Mouse (Mus musculus): Measurements from ENCODE around the gene Mkln1. TPM values are rescaled to one million over a fixed set of nuclear protein-coding genes. Genes with fewer than 3 reads are reported as not detected.

The Mkln1 gene
- polyA plus RNA-seq, 1 experiment from 2014 or later = 178 TPM

- no peaks in the 10 kb centered on the region for H3K4me1 ChIP-seq (replicated peaks)
- 78% methylated on average over 7 of the region's 7 CpGs for WGBS
- no peaks in the 10 kb centered on the region for H3K27me3 ChIP-seq (replicated peaks)
- H3K9me3 ChIP-seq = no peaks in the 10 kb centered on the region
- H3K27ac ChIP-seq = no peak overlapping the region
- no peak overlapping the region for H3K4me3 ChIP-seq (replicated peaks)
- no peak overlapping the region for H3K4me2 ChIP-seq (replicated peaks)
- H3K36me3 ChIP-seq = no peaks in the 10 kb centered on the region
- no peak for ATAC-seq
- H3K9ac ChIP-seq = no peak overlapping the region
Measured at GRCm38 (mm10) chr6:31382989-31383388, 15.5 kb upstream of the Mkln1 start.

- Histone ChIP-seq H3K36me3 (no peaks in the 10 kb centered on the region), H3K4me3 (replicated peaks) (no peak overlapping the region), H3K27ac (no peak overlapping the region), H3K4me1 (replicated peaks) (no peaks in the 10 kb centered on the region), H3K27me3 (replicated peaks) (no peaks in the 10 kb centered on the region), H3K9ac (no peak overlapping the region), H3K4me2 (replicated peaks) (no peak overlapping the region), H3K9me3 (no peaks in the 10 kb centered on the region)
- 53% methylated on average over 5 of the region's 5 CpGs for WGBS
- ATAC-seq = no peak
Measured at GRCm38 (mm10) chr6:31384794-31385193, 13.7 kb upstream of the Mkln1 start.

GRCm38 (mm10) chr6:31385281-31386145, 13.0 kb upstream of the Mkln1 start:
- Histone ChIP-seq H3K27ac (no peak overlapping the region), H3K36me3 (no peaks in the 10 kb centered on the region), H3K9me3 (no peaks in the 10 kb centered on the region), H3K4me2 (replicated peaks) (no peak overlapping the region), H3K4me3 (replicated peaks) (no peak overlapping the region), H3K9ac (no peak overlapping the region), H3K27me3 (replicated peaks) (no peaks in the 10 kb centered on the region), H3K4me1 (replicated peaks) (peaks cover 5% of the 10 kb centered on the region)
- WGBS = 84% methylated on average over 10 of the region's 10 CpGs
- no peak for ATAC-seq

- Histone ChIP-seq H3K4me2 (replicated peaks) (no peak overlapping the region), H3K27me3 (replicated peaks) (no peaks in the 10 kb centered on the region), H3K27ac (no peak overlapping the region), H3K4me1 (replicated peaks) (peaks cover 6% of the 10 kb centered on the region), H3K36me3 (no peaks in the 10 kb centered on the region), H3K4me3 (replicated peaks) (no peak overlapping the region), H3K9me3 (no peaks in the 10 kb centered on the region), H3K9ac (no peak overlapping the region)
- WGBS = 80% methylated on average over 6 of the region's 6 CpGs
- no peak for ATAC-seq
Measured at GRCm38 (mm10) chr6:31389716-31390115, 8.8 kb upstream of the Mkln1 start.

- Histone ChIP-seq H3K9me3 (no peaks in the 10 kb centered on the region), H3K4me2 (replicated peaks) (no peak overlapping the region), H3K9ac (no peak overlapping the region), H3K27me3 (replicated peaks) (no peaks in the 10 kb centered on the region), H3K27ac (no peak overlapping the region), H3K36me3 (no peaks in the 10 kb centered on the region), H3K4me1 (replicated peaks) (peaks cover 6% of the 10 kb centered on the region), H3K4me3 (replicated peaks) (no peak overlapping the region)
- WGBS = 47% methylated on average over 8 of the region's 8 CpGs
- ATAC-seq = peak; percentile 51; the same call in 1 of the 2 replicates
Measured at GRCm38 (mm10) chr6:31390243-31390981, 8.1 kb upstream of the Mkln1 start.

GRCm38 (mm10) chr6:31392871-31393270, 5.7 kb upstream of the Mkln1 start:
- Histone ChIP-seq H3K4me3 (replicated peaks) (no peak overlapping the region), H3K4me1 (replicated peaks) (peaks cover 8% of the 10 kb centered on the region), H3K27ac (no peak overlapping the region), H3K4me2 (replicated peaks) (no peak overlapping the region), H3K9ac (no peak overlapping the region), H3K36me3 (no peaks in the 10 kb centered on the region), H3K9me3 (no peaks in the 10 kb centered on the region), H3K27me3 (replicated peaks) (no peaks in the 10 kb centered on the region)
- no peak for ATAC-seq
- WGBS = 73% methylated on average over 5 of the region's 5 CpGs

- ATAC-seq = no peak
- 82% methylated on average over 4 of the region's 4 CpGs for WGBS
- Histone ChIP-seq H3K9me3 (no peaks in the 10 kb centered on the region), H3K27ac (no peak overlapping the region), H3K4me3 (replicated peaks) (no peak overlapping the region), H3K4me2 (replicated peaks) (no peak overlapping the region), H3K9ac (no peak overlapping the region), H3K4me1 (replicated peaks) (peaks cover 16% of the 10 kb centered on the region), H3K36me3 (no peaks in the 10 kb centered on the region), H3K27me3 (replicated peaks) (no peaks in the 10 kb centered on the region)
Measured at GRCm38 (mm10) chr6:31396118-31396517, 2.4 kb upstream of the Mkln1 start.

GRCm38 (mm10) chr6:31397308-31397707, 1.2 kb upstream of the Mkln1 start:
- no peak overlapping the region for H3K4me2 ChIP-seq (replicated peaks)
- H3K4me3 ChIP-seq (replicated peaks) = no peak overlapping the region
- peaks cover 19% of the 10 kb centered on the region for H3K4me1 ChIP-seq (replicated peaks)
- no peaks in the 10 kb centered on the region for H3K27me3 ChIP-seq (replicated peaks)
- no peak overlapping the region for H3K27ac ChIP-seq
- no peaks in the 10 kb centered on the region for H3K36me3 ChIP-seq
- no peaks in the 10 kb centered on the region for H3K9me3 ChIP-seq
- no peak overlapping the region for H3K9ac ChIP-seq
- ATAC-seq = no peak

- Histone ChIP-seq H3K9ac (no peak overlapping the region), H3K27me3 (replicated peaks) (no peaks in the 10 kb centered on the region), H3K36me3 (no peaks in the 10 kb centered on the region), H3K27ac (no peak overlapping the region), H3K4me1 (replicated peaks) (peaks cover 19% of the 10 kb centered on the region), H3K9me3 (no peaks in the 10 kb centered on the region), H3K4me2 (replicated peaks) (peak overlapping the region; percentile 47), H3K4me3 (replicated peaks) (peak overlapping the region; percentile 94)
- ATAC-seq = peak; percentile 23; the same call in 1 of the 2 replicates
- 46% methylated on average over 10 of the region's 10 CpGs for whole genome bisulfite sequencing
Measured at GRCm38 (mm10) chr6:31397775-31398430, 632 bp upstream of the Mkln1 start.

- ATAC-seq = peak; percentile 75
- no peaks in the 10 kb centered on the region for H3K36me3 ChIP-seq
- WGBS = under 1% methylated on average over 28 of the region's 28 CpGs
Measured at GRCm38 (mm10) chr6:31399206-31399549, 643 bp downstream of the Mkln1 start.

GRCm38 (mm10) chr6:31399566-31399965, 1.0 kb downstream of the Mkln1 start:
- Histone ChIP-seq H3K9ac (peak overlapping the region; percentile 97), H3K4me2 (replicated peaks) (peak overlapping the region; percentile 84), H3K4me3 (replicated peaks) (peak overlapping the region; percentile 94), H3K27me3 (replicated peaks) (no peaks in the 10 kb centered on the region), H3K36me3 (no peaks in the 10 kb centered on the region), H3K4me1 (replicated peaks) (peaks cover 19% of the 10 kb centered on the region), H3K9me3 (no peaks in the 10 kb centered on the region), H3K27ac (peak overlapping the region; percentile 94; the same call in 1 of the 2 replicates)
- ATAC-seq = no peak
- WGBS = under 1% methylated on average over 13 of the region's 13 CpGs

More at GRCm38 (mm10) chr6:31399206-31399549, 643 bp downstream of the Mkln1 start:
- Histone ChIP-seq H3K27ac (peak overlapping the region; percentile 94), H3K4me1 (replicated peaks) (peaks cover 19% of the 10 kb centered on the region), H3K4me2 (replicated peaks) (peak overlapping the region; percentile 84), H3K27me3 (replicated peaks) (no peaks in the 10 kb centered on the region), H3K9ac (peak overlapping the region; percentile 97), H3K9me3 (no peaks in the 10 kb centered on the region), H3K4me3 (replicated peaks) (peak overlapping the region; percentile 94)

- Histone ChIP-seq H3K4me1 (replicated peaks) (peaks cover 4% of the 10 kb centered on the region), H3K4me3 (replicated peaks) (no peak overlapping the region), H3K4me2 (replicated peaks) (no peak overlapping the region), H3K27ac (no peak overlapping the region), H3K27me3 (replicated peaks) (no peaks in the 10 kb centered on the region), H3K9me3 (no peaks in the 10 kb centered on the region), H3K9ac (no peak overlapping the region), H3K36me3 (no peaks in the 10 kb centered on the region)
- ATAC-seq = no peak
- WGBS = 84% methylated on average over 1 of the region's 1 CpGs
Measured at GRCm38 (mm10) chr6:31411017-31411416, 12.5 kb downstream of the Mkln1 start.
